Mouse (Mus musculus) ES-Bruce4 (cell line): ENCODE results near the gene Ift43.

Experiments
- CTCF ChIP-seq: IDR thresholded peaks from one replicate; pipeline ENCODE4 v1.8.1; 2011; ENCODE audit warnings: low read depth, low read length
- POLR2A ChIP-seq: IDR thresholded peaks from one replicate; pipeline ENCODE4 v1.8.1; 2011; ENCODE audit warnings: low read length; ENCODE audit not compliant: insufficient read depth

DNA sequence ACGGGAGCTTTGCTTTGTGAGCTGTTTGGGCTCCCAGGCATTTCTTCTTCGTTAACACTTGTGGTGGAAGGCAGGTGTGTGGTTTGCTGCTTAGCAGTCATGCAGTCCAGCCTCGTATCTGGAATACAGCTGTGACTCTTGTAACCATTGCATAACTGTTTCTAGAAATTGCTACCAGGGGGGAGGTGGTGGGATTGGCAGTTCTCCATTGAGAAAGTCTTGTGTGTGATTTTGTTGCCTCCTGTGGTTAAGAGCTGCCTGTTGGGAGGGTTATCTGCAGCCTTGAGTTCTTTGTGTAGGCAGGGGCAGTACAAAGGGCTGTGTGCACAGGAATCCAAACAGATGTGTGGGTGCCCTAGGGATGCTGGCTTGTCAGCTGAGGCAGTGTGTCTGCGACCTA, 53.4 kb downstream of the Ift43 start:
- no peak for TF ChIP-seq CTCF
- no peak for TF ChIP-seq POLR2A
